Mouse (Mus musculus) erythroblast, embryonic 14.5 days (primary cell): ENCODE results near the gene D11Wsu47e.

Experiments
- GATA1 ChIP-seq: IDR thresholded peaks from 2 replicates; pipeline ENCODE4 v1.6.1; 2012; ENCODE audit warnings: low read length, inconsistent platforms, mixed read lengths
- TAL1 ChIP-seq: IDR thresholded peaks from 3 replicates; pipeline ENCODE4 v1.6.1; 2012; ENCODE audit warnings: low read length, inconsistent platforms, mixed read lengths

GRCm38 (mm10) chr11:113674595-113674994, 9.6 kb upstream of the D11Wsu47e start:
- TF ChIP-seq GATA1 (no peak), TAL1 (no peak)
